Mouse (Mus musculus): ENCODE measurements around the gene Ift43. TPM values are rescaled to one million over a fixed set of nuclear protein-coding genes. Genes with fewer than 3 reads are reported as not detected.

Ift43 gene
- polyA plus RNA-seq, 2 experiments = 3.3 to 7.3 TPM

DNA sequence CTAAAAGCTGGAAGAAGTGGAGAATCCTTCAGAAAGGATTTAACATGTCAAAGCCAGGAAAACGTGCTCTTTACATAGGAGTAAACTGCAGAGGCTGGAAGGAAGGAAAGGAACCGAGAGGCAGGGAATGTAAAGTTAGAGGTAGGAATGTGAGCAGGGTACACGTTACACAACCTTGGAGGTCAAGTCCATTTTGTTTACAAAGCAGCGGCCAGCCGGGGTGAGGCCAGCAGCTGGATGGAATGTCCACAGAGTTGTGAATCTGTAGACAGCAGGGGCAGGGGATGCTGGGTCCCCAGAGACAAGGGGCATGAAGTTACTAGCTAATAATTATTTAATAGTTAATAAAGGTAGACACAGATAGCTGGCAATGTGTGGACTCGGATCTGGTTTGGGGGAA lies 45.8 kb downstream of the Ift43 start:
- H3K36me3 ChIP-seq (replicated peaks; ENCODE audit: control insufficient read depth, insufficient read depth, low read depth) = no peaks in the 10 kb centered on the region
- ATAC-seq (ENCODE audit: insufficient read depth) (no peak), DNase-seq (ENCODE audit: low read depth in 3 of 3, low spot score in 3 of 3) (no peak)
- H3K27me3 ChIP-seq (ENCODE audit: control insufficient read depth, insufficient read depth, low read length) = no peaks in the 10 kb centered on the region
- H3K27ac ChIP-seq = no peak overlapping the region
- 59% methylated on average over 6 of the region's 6 CpGs for WGBS (ENCODE audit: insufficient replicate concordance)
- no peak overlapping the region for H3K4me3 ChIP-seq (ENCODE audit: insufficient read depth in 1 of 2, low read depth in 2 of 2, low read length in 2 of 2)
- no peak overlapping the region for H3K9ac ChIP-seq (replicated peaks)
- TF ChIP-seq CTCF (IDR thresholded peaks at IDR 0.05; ENCODE audit: low read depth) = no peak
- TF ChIP-seq EP300 (IDR thresholded peaks at IDR 0.05; ENCODE audit: low read depth) = no peak
- no peaks in the 10 kb centered on the region for H3K4me1 ChIP-seq (replicated peaks; ENCODE audit: control insufficient read depth in 2 of 2, insufficient read depth in 2 of 2, low read length in 1 of 2)
- no peaks in the 10 kb centered on the region for H3K9me3 ChIP-seq (ENCODE audit: control insufficient read depth, low read length)
- no peak overlapping the region for H3K4me2 ChIP-seq (ENCODE audit: low read depth)

DNA sequence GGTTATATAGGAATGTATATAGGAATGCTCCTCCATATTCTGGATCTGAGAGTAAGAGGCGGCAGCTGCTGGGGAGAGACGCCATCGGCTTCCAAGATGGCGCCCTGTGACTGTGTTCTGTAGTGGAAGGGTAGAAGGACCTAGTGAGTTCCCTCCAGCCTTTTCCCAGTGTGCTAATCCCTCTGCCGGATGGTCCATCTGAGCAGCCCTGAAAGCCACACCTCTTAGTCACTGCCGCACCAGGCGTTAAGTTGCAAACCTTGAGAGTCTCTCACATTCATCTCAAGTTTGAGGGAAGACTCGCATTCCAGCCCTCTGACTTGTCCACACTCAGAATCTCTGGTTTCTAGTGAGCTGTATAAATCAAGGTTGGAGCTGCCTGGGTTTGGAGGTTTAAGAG lies 46.7 kb downstream of the Ift43 start:
- Histone ChIP-seq H3K9ac (replicated peaks) (no peak overlapping the region), H3K4me3 (ENCODE audit: insufficient read depth in 1 of 2, low read depth in 2 of 2, low read length in 2 of 2) (no peak overlapping the region), H3K4me2 (ENCODE audit: low read depth) (no peak overlapping the region), H3K4me1 (replicated peaks; ENCODE audit: control insufficient read depth in 2 of 2, insufficient read depth in 2 of 2, low read length in 1 of 2) (no peaks in the 10 kb centered on the region), H3K27me3 (ENCODE audit: control insufficient read depth, insufficient read depth, low read length) (no peaks in the 10 kb centered on the region), H3K9me3 (ENCODE audit: control insufficient read depth, low read length) (no peaks in the 10 kb centered on the region), H3K27ac (no peak overlapping the region), H3K36me3 (replicated peaks; ENCODE audit: control insufficient read depth, insufficient read depth, low read depth) (no peaks in the 10 kb centered on the region)
- TF ChIP-seq EP300 (IDR thresholded peaks at IDR 0.05; ENCODE audit: low read depth) (no peak), CTCF (IDR thresholded peaks at IDR 0.05; ENCODE audit: low read depth) (no peak)
- ATAC-seq (ENCODE audit: insufficient read depth) = no peak
- no peak for DNase-seq (ENCODE audit: low read depth in 3 of 3, low spot score in 3 of 3)
- WGBS (ENCODE audit: insufficient replicate concordance) = 73% methylated on average over 8 of the region's 8 CpGs

DNA sequence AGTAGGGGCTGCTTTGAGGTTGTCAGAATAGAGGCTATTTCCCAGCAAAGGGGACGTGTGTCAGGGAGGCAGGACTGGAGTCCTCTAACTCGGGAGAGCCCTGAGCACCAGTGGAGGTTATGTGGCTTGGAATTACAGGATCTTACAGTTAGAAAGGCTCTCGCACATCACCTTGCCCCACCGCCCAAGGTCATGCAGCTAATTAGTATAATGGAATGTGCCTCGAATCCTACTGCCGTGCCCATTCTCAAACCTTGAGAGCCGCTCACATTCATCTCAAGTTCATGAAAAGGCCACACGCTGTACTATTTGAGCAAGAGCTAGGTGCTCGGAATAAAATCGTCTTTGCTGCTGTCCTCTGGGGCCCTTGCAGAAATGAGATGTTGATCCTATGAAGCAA lies 47.4 kb downstream of the Ift43 start:
- no peaks in the 10 kb centered on the region for H3K36me3 ChIP-seq (replicated peaks; ENCODE audit: control insufficient read depth, insufficient read depth, low read depth)
- no peaks in the 10 kb centered on the region for H3K9me3 ChIP-seq (ENCODE audit: control insufficient read depth, low read length)
- ATAC-seq (ENCODE audit: insufficient read depth) = no peak
- H3K27ac ChIP-seq = no peak overlapping the region
- H3K4me1 ChIP-seq (replicated peaks; ENCODE audit: control insufficient read depth in 2 of 2, insufficient read depth in 2 of 2, low read length in 1 of 2) = no peaks in the 10 kb centered on the region
- H3K9ac ChIP-seq (replicated peaks) = no peak overlapping the region
- H3K4me2 ChIP-seq (ENCODE audit: low read depth) = no peak overlapping the region
- DNase-seq (ENCODE audit: low read depth in 3 of 3, low spot score in 3 of 3) = no peak
- H3K4me3 ChIP-seq (ENCODE audit: insufficient read depth in 1 of 2, low read depth in 2 of 2, low read length in 2 of 2) = no peak overlapping the region
- 64% methylated on average over 10 of the region's 10 CpGs for WGBS (ENCODE audit: insufficient replicate concordance)
- no peak for TF ChIP-seq CTCF (IDR thresholded peaks at IDR 0.05; ENCODE audit: low read depth)
- no peak for TF ChIP-seq EP300 (IDR thresholded peaks at IDR 0.05; ENCODE audit: low read depth)
- H3K27me3 ChIP-seq (ENCODE audit: control insufficient read depth, insufficient read depth, low read length) = no peaks in the 10 kb centered on the region

DNA sequence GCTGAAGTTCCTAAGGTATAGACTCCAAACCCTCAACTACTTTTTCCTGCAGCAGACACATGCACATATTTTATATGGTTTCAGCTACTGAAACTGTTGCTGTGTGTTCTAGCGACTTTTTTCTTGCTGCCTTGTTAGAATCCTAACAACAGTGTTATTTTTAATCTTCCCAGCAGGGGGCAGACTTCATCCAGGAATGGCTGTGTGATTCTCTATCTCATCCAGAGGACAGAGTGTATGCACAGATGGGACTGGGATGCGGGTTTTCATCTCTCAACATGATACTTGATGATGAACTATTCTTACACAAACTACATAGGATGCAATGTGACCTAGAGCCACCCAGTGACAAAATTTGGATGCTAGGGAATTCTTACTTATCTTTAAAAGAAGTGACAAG lies 50.5 kb downstream of the Ift43 start:
- no peak for TF ChIP-seq EP300 (IDR thresholded peaks at IDR 0.05; ENCODE audit: low read depth)
- TF ChIP-seq CTCF (IDR thresholded peaks at IDR 0.05; ENCODE audit: low read depth) = peak; percentile 66; the same call in 1 of the 2 replicates
- Histone ChIP-seq H3K4me3 (ENCODE audit: insufficient read depth in 1 of 2, low read depth in 2 of 2, low read length in 2 of 2) (no peak overlapping the region), H3K9me3 (ENCODE audit: control insufficient read depth, low read length) (no peaks in the 10 kb centered on the region), H3K27me3 (ENCODE audit: control insufficient read depth, insufficient read depth, low read length) (no peaks in the 10 kb centered on the region), H3K4me2 (ENCODE audit: low read depth) (no peak overlapping the region), H3K9ac (replicated peaks) (no peak overlapping the region), H3K4me1 (replicated peaks; ENCODE audit: control insufficient read depth in 2 of 2, insufficient read depth in 2 of 2, low read length in 1 of 2) (no peaks in the 10 kb centered on the region), H3K36me3 (replicated peaks; ENCODE audit: control insufficient read depth, insufficient read depth, low read depth) (no peaks in the 10 kb centered on the region), H3K27ac (no peak overlapping the region)
- WGBS (ENCODE audit: insufficient replicate concordance) = 14% methylated on average over 2 of the region's 2 CpGs
- ATAC-seq (ENCODE audit: insufficient read depth) (no peak), DNase-seq (ENCODE audit: low read depth in 3 of 3, low spot score in 3 of 3) (peak; percentile 10 to 14 (median 11))

DNA sequence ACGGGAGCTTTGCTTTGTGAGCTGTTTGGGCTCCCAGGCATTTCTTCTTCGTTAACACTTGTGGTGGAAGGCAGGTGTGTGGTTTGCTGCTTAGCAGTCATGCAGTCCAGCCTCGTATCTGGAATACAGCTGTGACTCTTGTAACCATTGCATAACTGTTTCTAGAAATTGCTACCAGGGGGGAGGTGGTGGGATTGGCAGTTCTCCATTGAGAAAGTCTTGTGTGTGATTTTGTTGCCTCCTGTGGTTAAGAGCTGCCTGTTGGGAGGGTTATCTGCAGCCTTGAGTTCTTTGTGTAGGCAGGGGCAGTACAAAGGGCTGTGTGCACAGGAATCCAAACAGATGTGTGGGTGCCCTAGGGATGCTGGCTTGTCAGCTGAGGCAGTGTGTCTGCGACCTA lies 53.4 kb downstream of the Ift43 start:
- Histone ChIP-seq H3K9me3 (ENCODE audit: control insufficient read depth, low read length) (no peaks in the 10 kb centered on the region), H3K9ac (replicated peaks) (no peak overlapping the region), H3K4me3 (ENCODE audit: insufficient read depth in 1 of 2, low read depth in 2 of 2, low read length in 2 of 2) (no peak overlapping the region), H3K27ac (no peak overlapping the region), H3K27me3 (ENCODE audit: control insufficient read depth, insufficient read depth, low read length) (no peaks in the 10 kb centered on the region), H3K36me3 (replicated peaks; ENCODE audit: control insufficient read depth, insufficient read depth, low read depth) (no peaks in the 10 kb centered on the region), H3K4me1 (replicated peaks; ENCODE audit: control insufficient read depth in 2 of 2, insufficient read depth in 2 of 2, low read length in 1 of 2) (no peaks in the 10 kb centered on the region), H3K4me2 (ENCODE audit: low read depth) (no peak overlapping the region)
- TF ChIP-seq EP300 (IDR thresholded peaks at IDR 0.05; ENCODE audit: low read depth) (no peak), CTCF (IDR thresholded peaks at IDR 0.05; ENCODE audit: low read depth) (no peak)
- DNase-seq (ENCODE audit: low read depth in 3 of 3, low spot score in 3 of 3) (no peak), ATAC-seq (ENCODE audit: insufficient read depth) (no peak)
- WGBS (ENCODE audit: insufficient replicate concordance) = 50% methylated on average over 4 of the region's 4 CpGs
